ENCODE assay signal across 8 mouse cellular contexts in the genomic region with DNA sequence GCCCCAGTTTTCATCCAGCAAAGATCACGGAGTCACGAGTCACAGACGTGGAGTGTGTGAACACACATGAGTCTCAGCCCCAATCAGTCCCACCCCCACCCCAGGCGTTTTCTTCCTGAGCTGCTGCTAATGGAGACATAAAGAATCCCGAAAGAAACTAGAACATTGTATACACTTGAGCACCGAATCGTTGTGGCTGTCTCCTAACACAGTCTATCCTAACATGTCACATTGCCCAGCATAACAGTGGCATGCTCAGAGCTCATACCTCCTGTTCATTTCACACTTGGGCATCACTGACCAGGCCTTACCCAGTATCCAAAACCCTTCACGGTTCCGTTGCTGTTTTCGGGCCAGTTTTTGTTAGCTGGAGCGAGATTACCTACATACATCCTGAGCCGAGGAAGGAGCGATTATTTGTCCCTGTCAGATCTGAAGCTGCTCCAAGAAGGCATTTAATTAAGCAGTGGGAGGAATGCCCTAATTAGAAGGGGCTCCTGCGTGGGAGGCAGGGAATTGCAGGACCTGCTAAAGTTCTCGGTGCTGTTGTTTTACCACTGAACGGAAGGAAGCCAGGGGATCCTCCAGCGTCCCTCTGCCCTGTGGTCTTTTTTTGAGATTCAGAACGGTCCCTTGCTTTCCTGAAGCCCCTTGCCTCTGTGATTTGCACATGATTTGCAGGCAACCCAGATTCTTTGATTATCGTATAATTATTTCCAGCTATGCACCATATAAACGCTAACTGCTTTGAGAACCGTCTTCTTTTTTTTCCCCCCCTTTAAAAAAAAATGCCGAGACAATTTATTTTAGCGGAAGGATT. TPM values are rescaled to one million over a fixed set of nuclear protein-coding genes. Genes with fewer than 3 reads are reported as not detected.
A peak's percentile ranks its signal among the peaks of the same experiment; 100 is the strongest.
DNase-seq lines count a peak whose midpoint lies in the region; ATAC-seq lines count a peak whose summit lies in the region.

No protein-coding gene starts in this region.

- no peak overlapping the region for H3K27ac ChIP-seq in liver, embryonic 11.5 days (ENCODE audit: low read depth, low read length)
- 0 out of 2 replicates have a peak overlapping the region, but pooled peaks have one; percentile 12 for H3K27ac ChIP-seq in hindbrain, embryonic 15.5 days (replicated peaks)
- H3K27ac ChIP-seq in midbrain, embryonic 10.5 days (replicated peaks) = peak overlapping the region; percentile 63

- no peaks in the 10 kb centered on the region for H3K9me3 ChIP-seq in liver, embryonic 11.5 days (ENCODE audit: control insufficient read depth, low read length)
- no peaks in the 10 kb centered on the region for H3K9me3 ChIP-seq in hindbrain, embryonic 15.5 days
- no peaks in the 10 kb centered on the region for H3K9me3 ChIP-seq in midbrain, embryonic 10.5 days (replicated peaks)

- no peak overlapping the region for H3K9ac ChIP-seq in liver, embryonic 11.5 days (ENCODE audit: low read depth, low read length)
- no peak overlapping the region for H3K9ac ChIP-seq in hindbrain, embryonic 15.5 days

- H3K27me3 ChIP-seq in liver, embryonic 11.5 days (replicated peaks; ENCODE audit: control insufficient read depth, insufficient read depth, low read length) = no peaks in the 10 kb centered on the region
- H3K27me3 ChIP-seq in hindbrain, embryonic 15.5 days = no peaks in the 10 kb centered on the region
- H3K27me3 ChIP-seq in midbrain, embryonic 10.5 days (ENCODE audit: low read depth, poor library complexity, severe bottlenecking) = peaks cover 6% of the 10 kb centered on the region; the same call in 1 of the 2 replicates

- 23% methylated on average over 23 of the region's 23 CpGs for WGBS in liver, embryonic 11.5 days
- WGBS in hindbrain, embryonic 15.5 days = 27% methylated on average over 23 of the region's 23 CpGs
- 39% methylated on average over 23 of the region's 23 CpGs for WGBS in midbrain, embryonic 10.5 days

- peak overlapping the region; percentile 6; the same call in 1 of the 2 replicates for H3K4me3 ChIP-seq in liver, embryonic 11.5 days (ENCODE audit: low read depth, low read length)
- H3K4me3 ChIP-seq in hindbrain, embryonic 15.5 days = peak overlapping the region; percentile 18
- H3K4me3 ChIP-seq in midbrain, embryonic 10.5 days = peak overlapping the region; percentile 36

- no peak for DNase-seq in liver, embryonic 11.5 days (ENCODE audit: low spot score)
- DNase-seq in liver = no peak
- DNase-seq in embryo, embryonic 9.5 days (ENCODE audit: extremely low spot score) = peak; percentile 23
- DNase-seq in midbrain, embryonic 10.5 days (ENCODE audit: low spot score) = peak; percentile 34
- DNase-seq in spleen, postnatal 10 days (ENCODE audit: low spot score in 2 of 2) = no peak
- DNase-seq in adrenal gland, adult 8-10 months = no peak
- DNase-seq in lung, postnatal 4 days = no peak

- no peaks in the 10 kb centered on the region for H3K36me3 ChIP-seq in liver, embryonic 11.5 days (ENCODE audit: control insufficient read depth, insufficient read depth, low read length)
- H3K36me3 ChIP-seq in hindbrain, embryonic 15.5 days = no peaks in the 10 kb centered on the region
- H3K36me3 ChIP-seq in midbrain, embryonic 10.5 days = no peaks in the 10 kb centered on the region

- peak overlapping the region; percentile 42 for H3K4me2 ChIP-seq in liver, embryonic 11.5 days
- H3K4me2 ChIP-seq in hindbrain, embryonic 15.5 days = peak overlapping the region; percentile 46

- ATAC-seq in liver, embryonic 11.5 days (replicated peaks; ENCODE audit: low FRiP score) = no peak
- no peak for ATAC-seq in hindbrain, embryonic 15.5 days (ENCODE audit: low FRiP score, low read depth)

- peaks cover 8% of the 10 kb centered on the region for H3K4me1 ChIP-seq in liver, embryonic 11.5 days (replicated peaks; ENCODE audit: control insufficient read depth, insufficient read depth, low read length)
- H3K4me1 ChIP-seq in hindbrain, embryonic 15.5 days (replicated peaks) = peaks cover 24% of the 10 kb centered on the region
- peaks cover 43% of the 10 kb centered on the region for H3K4me1 ChIP-seq in midbrain, embryonic 10.5 days

RNA-seq across cellular contexts. Expression of gene Nap1l1, which starts 53.4 kb away (rescaled TPM):
- polyA plus RNA-seq in liver, embryonic 11.5 days (2014; fragmentation: Nextera tagmentation; extraction: Ambion mirVana) = 313 and 324 TPM in 2 replicates
- 164 and 175 TPM in 2 replicates for polyA plus RNA-seq in hindbrain, embryonic 15.5 days (2015; fragmentation: Nextera tagmentation; extraction: Ambion mirVana)
- polyA plus RNA-seq in midbrain, embryonic 10.5 days (2016; fragmentation: Nextera tagmentation; extraction: Ambion mirVana) = 355 and 424 TPM in 2 replicates
- 100 to 1,000 TPM; 120 to 143 (median 133) TPM for total RNA-seq in adrenal gland, adult 8-10 months (2022)

Comparison
In these comparisons a context has a peak if more than half of its experiments do, and no peak if none do; other contexts are left out.
1. DNase-seq: peak in embryo, embryonic 9.5 days (single experiment) and midbrain, embryonic 10.5 days (single experiment); none in liver, embryonic 11.5 days (single experiment), liver (single experiment), spleen, postnatal 10 days (0 of 2), adrenal gland, adult 8-10 months (single experiment) and lung, postnatal 4 days (0 of 2).
2. Peak in every context shown above with its lines, with median percentiles within 50 percentile points of each other: H3K4me3 ChIP-seq.